Mouse (Mus musculus) neural tube, embryonic 12.5 days (tissue): ENCODE measurements around the gene Rpl23. TPM values are rescaled to one million over a fixed set of nuclear protein-coding genes. Genes with fewer than 3 reads are reported as not detected.
A peak's percentile ranks its signal among the peaks of the same experiment; 100 is the strongest.

Experiments used
- ATAC-seq: fragments of 200-750 bp; cut with Nextera tagmentation; 2 replicates; pipeline ENCODE4 v1.8.0; 2017; ENCODE audit warnings: low read depth, mild to moderate bottlenecking, moderate TSS enrichment, moderate library complexity; ENCODE audit not compliant: low FRiP score
- H3K27ac ChIP-seq: fragments of 300-500 bp; sonication (generic); 2 replicates; pipeline ENCODE4 v1.5.1; 2016
- H3K27me3 ChIP-seq: fragments of 300-500 bp; sonication (generic); replicated peaks from 2 replicates; pipeline ENCODE4 v1.6.1; 2016; ENCODE audit warnings: mild to moderate bottlenecking
- H3K36me3 ChIP-seq: fragments of 300-500 bp; sonication (generic); 2 replicates; pipeline ENCODE4 v1.6.1; 2016; ENCODE audit warnings: mild to moderate bottlenecking
- H3K4me1 ChIP-seq: fragments of 300-500 bp; sonication (generic); 2 replicates; pipeline ENCODE4 v1.6.1; 2016
- H3K4me2 ChIP-seq: fragments of 300-500 bp; sonication (generic); replicated peaks from 2 replicates; pipeline ENCODE4 v1.6.1; 2016; ENCODE audit warnings: mild to moderate bottlenecking
- H3K4me3 ChIP-seq: fragments of 300-500 bp; sonication (generic); 2 replicates; pipeline ENCODE4 v1.5.1; 2016
- H3K9ac ChIP-seq: fragments of 300-500 bp; sonication (generic); 2 replicates; pipeline ENCODE4 v1.6.1; 2016; ENCODE audit warnings: mild to moderate bottlenecking
- H3K9me3 ChIP-seq: fragments of 300-500 bp; sonication (generic); 2 replicates; pipeline ENCODE4 v1.6.1; 2016; ENCODE audit warnings: mild to moderate bottlenecking
- WGBS: fragments of 180-500 bp; shearing (Covaris S2); methylation state at CpG from one replicate; pipeline ENCODE4 v1.1.7; 2016; 5-methylcytosine and 5-hydroxymethylcytosine counted together
- polyA plus RNA-seq: library from polyadenylated mRNA; unstranded; fragments of >200 nt; fragmentation: Nextera tagmentation; extraction: Ambion mirVana; gene quantifications from 2 replicates; pipeline ENCODE4 v1.2.1, GENCODE M21; 2016

The Rpl23 gene
- polyA plus RNA-seq, 1 experiment from 2014 or later, result 369 TPM

DNA sequence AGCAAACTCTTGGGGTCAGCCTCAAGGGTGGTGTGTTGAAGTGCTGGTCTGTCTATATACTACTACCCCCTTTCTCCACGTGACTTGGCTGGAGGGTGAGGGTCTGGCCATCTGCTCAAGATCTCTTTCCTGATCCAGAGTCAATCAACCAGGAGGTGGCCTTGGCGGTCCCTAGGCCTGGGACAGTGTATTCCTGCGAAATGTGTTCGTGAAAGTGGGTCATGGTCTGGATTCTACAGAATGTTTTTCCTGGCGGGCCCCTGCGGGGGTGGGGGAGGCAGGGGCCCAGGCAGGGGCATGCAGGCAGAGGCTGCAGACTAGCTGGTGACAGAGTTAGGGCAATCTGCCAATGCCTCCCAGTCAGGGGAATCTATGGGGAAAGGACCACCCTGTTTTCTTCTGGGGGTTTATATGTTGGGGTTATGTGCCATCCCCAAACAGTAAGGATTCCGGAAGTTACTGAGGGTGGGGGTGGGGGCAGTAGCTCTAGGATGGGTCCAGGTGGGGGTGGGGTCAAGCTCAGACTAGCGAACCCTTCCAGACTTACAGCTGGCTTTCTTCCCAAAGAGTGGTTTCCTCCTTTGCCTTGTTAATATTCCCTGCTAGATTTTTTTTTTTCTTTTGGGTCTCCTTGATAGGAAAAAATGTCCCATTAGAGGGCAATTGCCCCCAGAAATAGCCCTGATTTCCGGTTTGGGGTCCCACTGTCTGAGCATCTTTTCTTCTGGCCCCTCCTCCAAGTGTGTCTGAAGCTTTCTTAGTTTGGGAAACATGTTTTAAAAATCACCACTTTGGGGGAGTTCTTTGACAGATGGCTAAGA lies 22.8 kb upstream of the Rpl23 start:
- H3K36me3 ChIP-seq, result peaks cover 22% of the 10 kb centered on the region
- H3K4me1 ChIP-seq, result peaks cover 79% of the 10 kb centered on the region
- no peak overlapping the region for H3K9ac ChIP-seq
- H3K27ac ChIP-seq, result no peak overlapping the region
- peak overlapping the region; percentile 47 for H3K4me2 ChIP-seq
- H3K4me3 ChIP-seq, result no peak overlapping the region
- 31% methylated on average over 9 of the region's 9 CpGs for WGBS
- no peaks in the 10 kb centered on the region for H3K9me3 ChIP-seq
- H3K27me3 ChIP-seq, result no peaks in the 10 kb centered on the region
- ATAC-seq, result no peak

DNA sequence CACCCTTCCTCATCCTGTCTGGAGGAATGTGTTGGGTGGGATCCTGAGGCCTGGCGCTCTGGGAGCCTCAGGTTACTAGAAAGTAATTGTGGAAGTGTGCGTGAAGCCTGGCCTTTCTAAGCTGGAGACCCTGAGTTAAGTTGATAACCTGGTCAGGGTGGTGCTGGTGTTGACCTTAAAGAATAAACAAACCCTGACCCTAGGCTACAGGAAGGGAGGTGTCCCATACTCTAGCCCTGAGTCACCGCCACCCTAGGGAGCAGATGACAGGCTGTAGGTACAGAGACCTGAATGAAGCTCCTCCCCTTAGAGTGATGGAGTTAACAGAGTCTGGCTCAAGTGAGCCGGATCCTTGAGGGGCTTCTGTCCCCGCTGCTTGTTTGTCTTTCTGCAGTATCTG lies 21.6 kb upstream of the Rpl23 start:
- Histone ChIP-seq H3K27me3 (no peaks in the 10 kb centered on the region), H3K4me1 (peaks cover 72% of the 10 kb centered on the region), H3K9ac (no peak overlapping the region), H3K36me3 (peaks cover 16% of the 10 kb centered on the region), H3K27ac (no peak overlapping the region), H3K4me2 (no peak overlapping the region), H3K4me3 (no peak overlapping the region), H3K9me3 (no peaks in the 10 kb centered on the region)
- ATAC-seq, result no peak
- WGBS, result 83% methylated on average over 5 of the region's 5 CpGs

DNA sequence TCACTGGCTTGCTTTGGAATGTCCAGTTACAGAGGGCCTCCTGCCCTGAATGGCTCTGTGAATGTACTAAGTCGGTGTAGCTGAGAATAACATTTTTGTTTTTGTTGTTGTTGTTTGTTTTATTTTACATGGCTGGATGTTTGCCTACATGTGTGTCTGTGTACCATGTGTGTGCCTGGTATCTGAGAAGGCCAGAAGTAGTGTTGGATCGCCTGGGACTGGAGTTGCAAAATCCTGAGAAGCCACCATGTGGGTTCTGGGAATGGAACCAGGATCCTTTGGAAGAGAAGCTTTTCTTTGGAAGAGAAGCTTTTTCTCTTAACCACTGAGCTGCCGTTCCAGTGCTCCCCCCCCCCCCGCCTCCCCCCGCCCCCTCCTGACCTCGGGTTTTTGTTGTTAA lies 20.3 kb upstream of the Rpl23 start:
- Histone ChIP-seq H3K9me3 (no peaks in the 10 kb centered on the region), H3K4me2 (peak overlapping the region; percentile 84), H3K36me3 (peaks cover 5% of the 10 kb centered on the region), H3K27ac (no peak overlapping the region), H3K9ac (no peak overlapping the region), H3K27me3 (no peaks in the 10 kb centered on the region), H3K4me1 (peaks cover 59% of the 10 kb centered on the region), H3K4me3 (no peak overlapping the region)
- WGBS, result 41% methylated on average over 6 of the region's 6 CpGs
- no peak for ATAC-seq

DNA sequence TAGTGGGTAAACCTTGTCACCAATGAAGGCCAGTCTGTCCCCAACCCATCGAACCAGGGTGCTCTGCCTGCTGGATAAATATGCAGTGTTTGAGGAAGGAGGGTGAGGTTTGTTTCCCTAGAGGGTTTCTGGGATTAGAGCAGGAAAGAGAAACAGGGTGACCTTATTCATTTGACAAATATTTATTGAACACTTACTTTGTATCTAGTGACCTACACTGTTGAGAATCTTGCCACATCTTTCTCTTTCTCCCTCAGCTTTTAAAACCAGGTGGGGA lies 19.9 kb upstream of the Rpl23 start:
- no peak overlapping the region for H3K27ac ChIP-seq
- no peaks in the 10 kb centered on the region for H3K27me3 ChIP-seq
- peak overlapping the region; percentile 84 for H3K4me2 ChIP-seq
- H3K4me3 ChIP-seq, result peak overlapping the region; percentile 81; the same call in 1 of the 2 replicates
- no peaks in the 10 kb centered on the region for H3K9me3 ChIP-seq
- H3K9ac ChIP-seq, result no peak overlapping the region
- no peak for ATAC-seq
- WGBS, result 56% methylated on average over 1 of the region's 1 CpGs
- peaks cover 56% of the 10 kb centered on the region for H3K4me1 ChIP-seq
- peaks cover 4% of the 10 kb centered on the region for H3K36me3 ChIP-seq

DNA sequence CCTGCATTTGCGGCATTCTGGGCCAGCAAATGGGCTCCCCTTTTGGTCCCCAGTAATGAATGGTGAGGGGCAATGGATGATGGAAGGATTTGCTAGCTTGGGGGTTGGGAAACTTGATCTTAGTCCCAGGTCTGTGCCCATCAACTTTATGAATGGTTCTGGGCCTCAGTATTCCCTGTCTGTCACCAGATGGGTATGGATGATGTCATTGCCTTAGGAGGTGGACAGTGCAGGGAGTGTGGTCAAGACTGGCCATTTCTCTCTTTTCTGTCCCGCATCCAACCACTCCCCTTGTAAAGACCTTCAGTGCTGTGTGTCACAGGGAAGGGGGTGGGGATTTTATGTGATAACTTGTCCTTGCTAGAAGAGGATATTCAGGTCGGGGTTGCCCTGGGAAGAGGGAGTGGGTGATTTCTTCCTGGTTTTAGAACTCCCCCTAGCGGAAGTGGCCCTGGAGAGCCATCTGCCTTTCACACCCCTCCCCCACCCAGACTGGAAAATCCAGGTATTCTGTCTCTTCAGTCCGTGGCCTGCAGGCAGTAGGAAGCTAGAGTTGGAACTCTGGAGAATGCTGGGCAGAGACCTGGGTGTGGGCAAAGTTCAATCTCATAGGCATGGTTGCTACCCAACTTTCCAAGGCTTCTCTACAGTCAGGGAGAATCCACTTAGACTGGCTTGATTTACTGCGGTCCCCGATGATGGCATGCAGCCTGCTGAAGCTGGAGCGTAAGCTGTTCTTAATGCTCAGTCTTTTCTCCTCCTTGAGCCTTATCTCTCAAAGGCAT lies 19.4 kb upstream of the Rpl23 start:
- Histone ChIP-seq H3K9ac (peak overlapping the region; percentile 81; the same call in 1 of the 2 replicates), H3K36me3 (no peaks in the 10 kb centered on the region), H3K9me3 (no peaks in the 10 kb centered on the region), H3K4me1 (peaks cover 52% of the 10 kb centered on the region), H3K4me2 (peak overlapping the region; percentile 84), H3K27me3 (no peaks in the 10 kb centered on the region), H3K4me3 (peak overlapping the region; percentile 81), H3K27ac (peak overlapping the region; percentile 88; the same call in 1 of the 2 replicates)
- no peak for ATAC-seq
- WGBS, result 22% methylated on average over 8 of the region's 8 CpGs

DNA sequence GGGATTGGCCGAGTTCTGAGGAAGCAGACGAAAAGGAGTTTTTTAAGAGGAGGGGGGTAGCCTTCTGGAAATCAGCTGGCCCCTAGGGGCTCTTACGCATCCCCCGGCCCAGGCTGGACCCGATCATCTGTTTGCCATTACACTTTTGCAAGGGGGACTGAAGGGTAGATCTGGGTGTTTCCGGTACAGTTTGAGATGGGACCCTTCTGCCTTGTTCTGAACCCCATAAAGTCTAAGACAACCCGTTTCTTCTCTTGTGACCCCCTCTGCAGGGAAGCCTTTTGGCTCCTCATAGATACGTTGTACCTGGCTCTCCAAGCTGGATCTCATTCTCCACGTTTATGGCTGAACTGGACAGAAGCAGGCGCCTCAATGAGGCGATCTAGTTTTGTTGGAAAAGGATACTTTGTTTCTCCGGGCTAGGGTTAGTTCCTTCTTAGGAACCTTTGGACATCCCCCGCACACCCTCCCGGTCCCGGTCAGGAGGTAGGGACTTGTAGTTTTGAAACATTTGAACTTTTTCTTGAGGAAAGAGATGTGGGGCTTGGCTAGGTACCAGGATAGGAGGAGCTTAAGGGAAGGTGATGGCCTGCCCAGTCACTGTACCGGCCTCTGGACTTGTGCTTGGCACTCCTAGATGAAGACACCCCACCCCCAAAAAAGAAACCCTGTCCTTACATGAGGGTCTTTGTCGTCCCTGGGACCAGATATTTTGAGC lies 18.6 kb upstream of the Rpl23 start:
- Histone ChIP-seq H3K9ac (peak overlapping the region; percentile 81), H3K27me3 (no peaks in the 10 kb centered on the region), H3K36me3 (no peaks in the 10 kb centered on the region), H3K4me3 (peak overlapping the region; percentile 81), H3K4me2 (peak overlapping the region; percentile 84), H3K9me3 (no peaks in the 10 kb centered on the region), H3K4me1 (peaks cover 45% of the 10 kb centered on the region), H3K27ac (peak overlapping the region; percentile 88)
- 6% methylated on average over 17 of the region's 17 CpGs for WGBS
- ATAC-seq, result no peak

DNA sequence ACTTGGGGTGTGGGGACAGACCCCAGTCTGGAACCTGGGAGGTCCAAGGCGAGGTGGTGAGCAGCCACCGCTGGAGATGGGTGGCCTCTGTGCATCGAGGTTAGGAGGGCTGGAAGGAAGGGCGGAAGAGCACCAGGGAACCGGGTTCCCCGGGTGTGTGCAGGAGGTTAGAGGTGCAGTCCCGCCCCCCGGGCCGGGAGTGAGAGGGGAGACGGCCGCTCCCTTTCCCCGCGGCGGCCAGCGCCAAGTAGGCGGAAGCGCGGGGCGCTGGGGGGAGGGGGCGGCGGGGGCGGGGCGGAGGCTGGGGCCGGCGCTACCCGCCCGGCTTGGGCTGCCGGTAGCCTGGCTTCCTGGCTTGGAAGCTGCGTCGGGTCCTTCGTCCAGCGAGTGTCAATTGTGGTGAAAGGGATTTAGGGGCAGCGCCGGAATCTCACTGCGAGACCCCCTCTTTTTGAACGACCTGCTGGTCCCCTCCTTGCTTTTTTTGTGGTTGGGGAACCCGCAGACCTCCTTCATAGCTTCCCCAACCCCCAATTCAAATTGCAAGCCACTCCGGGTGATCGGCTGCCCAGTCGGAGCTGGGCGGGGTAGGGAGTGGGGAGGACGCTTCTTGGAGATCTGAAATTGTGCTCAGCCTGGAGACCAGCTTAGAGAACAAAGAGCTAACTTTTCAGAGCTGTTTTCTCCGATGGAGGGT lies 17.9 kb upstream of the Rpl23 start:
- Histone ChIP-seq H3K9ac (peak overlapping the region; percentile 81), H3K4me3 (peak overlapping the region; percentile 81), H3K4me1 (peaks cover 38% of the 10 kb centered on the region), H3K4me2 (peak overlapping the region; percentile 84), H3K36me3 (no peaks in the 10 kb centered on the region), H3K27ac (peak overlapping the region; percentile 88), H3K27me3 (no peaks in the 10 kb centered on the region), H3K9me3 (no peaks in the 10 kb centered on the region)
- ATAC-seq, result peak; percentile 48
- WGBS, result 1% methylated on average over 36 of the region's 43 CpGs

DNA sequence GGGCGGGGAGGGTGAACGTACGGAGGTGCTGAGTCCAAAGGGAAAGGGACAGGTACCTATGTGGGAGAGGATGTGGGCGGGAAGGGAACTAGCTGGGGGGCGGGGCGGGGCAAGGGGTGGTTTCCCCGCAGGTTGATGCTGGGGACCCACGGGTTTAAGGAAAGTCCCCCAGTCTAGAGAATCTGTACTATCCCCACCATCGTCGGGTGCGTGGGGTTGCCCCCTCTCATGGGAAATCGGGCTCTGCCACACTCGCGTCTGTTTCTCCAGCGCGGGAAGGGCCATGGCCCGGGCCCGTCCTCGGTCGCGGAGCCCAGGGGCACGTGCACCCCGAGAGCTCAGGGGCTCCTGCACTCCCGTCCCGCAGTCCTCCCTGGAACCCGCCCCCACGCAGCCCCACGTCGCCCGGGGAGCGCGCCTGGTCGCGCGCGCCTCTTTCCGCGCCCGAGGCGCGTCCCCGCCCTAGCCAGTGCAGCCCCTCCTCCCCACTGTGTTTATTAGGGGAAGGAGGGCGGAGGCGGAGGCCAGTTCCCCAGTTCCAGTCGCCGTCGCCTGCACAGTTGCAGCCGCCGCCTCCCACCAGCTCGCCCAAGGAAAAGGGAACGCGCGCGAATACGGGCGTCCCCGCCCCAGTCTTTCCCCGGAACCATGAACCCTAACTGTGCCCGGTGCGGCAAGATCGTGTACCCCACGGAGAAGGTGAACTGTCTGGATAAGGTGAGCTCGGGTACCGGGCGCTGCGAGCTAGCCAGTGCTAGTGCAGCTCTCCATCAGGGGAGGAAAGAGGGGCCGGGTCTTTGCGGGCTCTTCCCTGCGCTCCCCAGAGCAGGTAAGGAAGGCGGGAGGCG lies 17.1 kb upstream of the Rpl23 start:
- H3K4me2 ChIP-seq, result peak overlapping the region; percentile 84
- H3K36me3 ChIP-seq, result no peaks in the 10 kb centered on the region
- no peaks in the 10 kb centered on the region for H3K27me3 ChIP-seq
- peak overlapping the region; percentile 88 for H3K27ac ChIP-seq
- peak overlapping the region; percentile 81 for H3K4me3 ChIP-seq
- under 1% methylated on average over 71 of the region's 71 CpGs for WGBS
- no peaks in the 10 kb centered on the region for H3K9me3 ChIP-seq
- peak overlapping the region; percentile 81 for H3K9ac ChIP-seq
- H3K4me1 ChIP-seq, result peaks cover 30% of the 10 kb centered on the region
- ATAC-seq, result peak; percentile 79

DNA sequence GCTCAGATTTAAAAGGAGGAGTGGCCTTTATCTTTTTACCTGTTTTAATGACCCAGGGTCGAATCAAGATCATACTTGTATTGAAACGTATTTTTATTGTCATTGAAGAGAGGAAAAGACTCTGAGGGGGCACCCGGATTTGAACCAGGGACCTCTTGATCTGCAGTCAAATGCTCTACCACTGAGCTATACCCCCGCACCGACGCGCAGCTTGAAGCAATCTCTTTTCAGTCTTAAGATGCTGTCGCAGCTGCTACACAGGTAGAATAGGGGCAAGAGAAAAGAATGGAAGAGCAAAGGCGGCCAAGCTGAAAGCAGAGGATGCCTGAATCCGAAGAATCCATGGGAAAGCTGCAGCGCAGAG lies 16.5 kb upstream of the Rpl23 start, which contains the start of gene Lasp1:
Gene Lasp1 (plus strand): TSS at position 219 of the 364 bp plus-strand sequence.
- ATAC-seq, result peak; percentile 75
- Histone ChIP-seq H3K4me1 (peaks cover 24% of the 10 kb centered on the region), H3K27ac (peak within 1 kb of the TSS; percentile 88), H3K4me3 (peak within 1 kb of the TSS; percentile 81), H3K4me2 (peak within 1 kb of the TSS; percentile 84), H3K27me3 (no peaks in the 10 kb centered on the region), H3K9ac (peak within 1 kb of the TSS; percentile 81), H3K9me3 (no peaks in the 10 kb centered on the region), H3K36me3 (no peaks in the 10 kb centered on the region)
- 0% methylated on average over 11 of the region's 11 CpGs for WGBS

DNA sequence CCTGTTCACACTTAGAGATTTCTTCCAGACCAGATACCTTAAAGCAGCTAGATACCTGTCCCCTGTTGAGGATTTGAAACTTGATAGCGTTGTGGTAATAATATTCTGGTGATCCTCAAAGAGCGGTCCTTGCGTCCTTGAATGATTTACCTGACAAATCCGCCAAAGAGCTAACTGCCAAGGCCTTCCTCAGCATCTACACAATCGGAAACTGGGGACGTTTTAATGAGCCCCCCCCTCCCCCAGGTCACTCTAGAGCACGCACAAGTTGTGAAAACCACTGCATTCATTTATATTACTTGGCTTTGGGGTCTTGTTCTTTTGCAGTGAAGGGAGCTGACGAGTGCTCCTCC lies 15.8 kb upstream of the Rpl23 start:
- Histone ChIP-seq H3K9me3 (no peaks in the 10 kb centered on the region), H3K36me3 (no peaks in the 10 kb centered on the region), H3K4me2 (peak overlapping the region; percentile 84), H3K9ac (no peak overlapping the region), H3K4me1 (peaks cover 22% of the 10 kb centered on the region), H3K27ac (no peak overlapping the region), H3K27me3 (no peaks in the 10 kb centered on the region), H3K4me3 (no peak overlapping the region)
- ATAC-seq, result no peak
- 36% methylated on average over 8 of the region's 8 CpGs for WGBS

DNA sequence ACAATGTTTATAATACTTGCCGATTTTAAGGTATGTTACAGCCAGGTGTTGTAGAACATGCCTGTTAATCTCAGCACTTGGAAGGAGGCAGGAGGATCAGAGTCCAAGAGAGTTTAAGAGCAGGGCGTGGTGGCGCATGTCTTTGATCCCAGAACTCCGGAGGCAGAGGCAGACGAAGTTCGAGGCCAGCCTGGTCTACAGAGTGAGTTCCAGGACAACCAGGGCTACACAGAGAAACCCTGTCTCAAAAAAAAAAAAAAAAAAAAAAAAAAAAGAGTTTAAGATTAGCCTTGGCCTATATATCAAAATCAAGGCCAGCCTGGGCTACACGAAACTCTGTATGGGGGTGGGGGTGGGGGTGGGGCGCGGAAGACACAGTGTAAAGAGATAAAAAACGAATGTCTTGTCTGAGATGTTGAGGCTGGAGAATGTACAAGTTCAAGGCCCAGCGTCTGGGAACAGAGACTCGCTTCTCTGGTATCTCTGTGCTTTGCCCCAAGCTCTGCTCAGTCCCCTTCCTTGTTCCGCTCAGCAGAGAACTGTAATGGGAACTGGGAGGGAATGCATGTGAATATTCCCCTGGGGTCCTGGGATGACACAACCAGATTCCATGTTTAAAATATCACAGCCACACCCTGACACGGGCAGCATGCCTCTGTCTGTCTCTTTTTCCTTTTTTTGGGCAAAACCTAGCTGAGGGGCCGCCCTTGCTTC lies 15.3 kb upstream of the Rpl23 start:
- no peaks in the 10 kb centered on the region for H3K27me3 ChIP-seq
- no peak overlapping the region; the same call in 1 of the 2 replicates for H3K4me2 ChIP-seq
- 59% methylated on average over 15 of the region's 15 CpGs for WGBS
- no peak overlapping the region for H3K27ac ChIP-seq
- no peaks in the 10 kb centered on the region for H3K36me3 ChIP-seq
- no peak overlapping the region for H3K9ac ChIP-seq
- H3K4me1 ChIP-seq, result peaks cover 19% of the 10 kb centered on the region
- no peaks in the 10 kb centered on the region for H3K9me3 ChIP-seq
- no peak overlapping the region for H3K4me3 ChIP-seq
- no peak for ATAC-seq
